In the genomic region with DNA sequence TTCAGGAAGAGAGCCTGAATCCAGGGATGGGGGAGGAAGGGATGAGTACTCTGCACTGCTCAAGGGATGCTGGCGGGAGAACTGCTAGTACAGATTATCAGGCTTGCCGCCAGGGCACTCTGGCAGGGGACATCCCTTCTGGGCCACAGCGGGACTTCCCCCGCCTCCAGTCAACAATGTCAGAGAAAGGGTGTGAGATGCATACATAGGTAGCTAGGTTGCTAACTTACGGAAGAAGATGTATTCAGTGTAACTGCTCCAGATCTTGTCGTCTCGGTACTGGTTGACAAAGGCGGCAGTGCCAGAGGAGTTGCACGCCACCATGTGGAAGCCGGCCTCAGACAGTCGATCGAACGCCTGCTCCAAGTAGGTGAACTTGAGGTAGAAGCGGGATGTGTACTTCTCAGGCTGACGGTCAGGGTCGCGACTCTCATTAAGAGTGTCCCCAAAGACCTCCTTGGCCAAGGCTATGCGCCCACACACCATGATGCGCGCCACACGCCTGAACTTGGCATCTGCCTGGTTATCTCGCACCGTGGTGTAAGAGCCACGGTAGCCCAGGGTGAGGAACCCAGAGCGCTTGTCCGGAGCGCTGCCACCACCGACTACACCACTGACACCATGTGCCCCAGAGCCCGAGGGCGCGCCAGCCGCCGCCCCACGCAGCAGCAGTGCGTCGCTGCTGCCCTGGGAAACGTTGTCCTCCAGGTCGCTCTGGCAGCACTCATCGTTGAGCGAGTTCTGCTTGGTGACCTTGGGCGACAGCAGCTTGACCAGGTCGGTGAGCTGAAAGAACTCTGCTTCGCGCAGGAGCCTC, we compare ENCODE assay signal across 9 mouse cellular contexts. TPM values are rescaled to one million over a fixed set of nuclear protein-coding genes. Genes with fewer than 3 reads are reported as not detected.
DNase-seq lines count a peak whose midpoint lies in the region; ATAC-seq and TF ChIP-seq lines count a peak whose summit lies in the region.
"Had no signal": no experiment of that assay in that cellular context is flagged by ENCODE, and none has a peak within 500 bp of the region (broad histone marks: within the 10 kb centered on the region; RNA-seq: fewer than 3 reads in every experiment).

No protein-coding gene starts in this region.

- H3K4me2 ChIP-seq in heart, embryonic 13.5 days = peak overlapping the region; percentile 93
- peak overlapping the region; percentile 89 for H3K4me2 ChIP-seq in kidney, embryonic 15.5 days
- H3K4me2 ChIP-seq in limb, embryonic 13.5 days (replicated peaks) = peak overlapping the region; percentile 88

- no peak for TF ChIP-seq POLR2A in thymus, adult 2 months (IDR thresholded peaks at IDR 0.05; ENCODE audit: control insufficient read depth, extremely low read depth, insufficient read depth, low read length, poor library complexity)

- H3K36me3 ChIP-seq in heart, embryonic 13.5 days = no peaks in the 10 kb centered on the region
- H3K36me3 ChIP-seq in kidney, embryonic 15.5 days = no peaks in the 10 kb centered on the region
- H3K36me3 ChIP-seq in limb, embryonic 13.5 days = no peaks in the 10 kb centered on the region
- H3K36me3 ChIP-seq in thymus, adult 2 months (ENCODE audit: control insufficient read depth, insufficient read depth, low read length) = no peaks in the 10 kb centered on the region

- no peak for ATAC-seq in heart, embryonic 13.5 days (ENCODE audit: extremely low read depth, insufficient number of reproducible peaks, low FRiP score, low TSS enrichment)
- peak; percentile 22 for ATAC-seq in kidney, embryonic 15.5 days (replicated peaks; ENCODE audit: low FRiP score)
- 0 out of 2 replicates have a peak, but pooled peaks have one; percentile 1 for ATAC-seq in limb, embryonic 13.5 days (ENCODE audit: low FRiP score, low read depth)

- H3K27me3 ChIP-seq in heart, embryonic 13.5 days (replicated peaks) = peaks cover 29% of the 10 kb centered on the region
- peaks cover 32% of the 10 kb centered on the region for H3K27me3 ChIP-seq in kidney, embryonic 15.5 days
- H3K27me3 ChIP-seq in limb, embryonic 13.5 days = peaks cover 32% of the 10 kb centered on the region
- H3K27me3 ChIP-seq in thymus, adult 2 months (ENCODE audit: control insufficient read depth, insufficient read depth, low read length) = no peaks in the 10 kb centered on the region; the same call in 1 of the 2 replicates

- intact Hi-C loops in heart, postnatal 25 days (cut with DNase I) = no loop called here

- H3K9ac ChIP-seq in heart, embryonic 13.5 days = peak overlapping the region; percentile 81
- no peak overlapping the region for H3K9ac ChIP-seq in kidney, embryonic 15.5 days
- peak overlapping the region; percentile 70 for H3K9ac ChIP-seq in limb, embryonic 13.5 days

- peak; percentile 90 for DNase-seq in heart, adult 11 months
- DNase-seq in heart, postnatal 25 days (ENCODE audit: low spot score) = no peak
- DNase-seq in embryo, embryonic 9.5 days (ENCODE audit: extremely low spot score) = peak; percentile 49
- peak; percentile 62 for DNase-seq in neural tube, embryonic 10.5 days (ENCODE audit: extremely low spot score, low spot score)
- no peak for DNase-seq in thymus, adult 2 months

- no peak for TF ChIP-seq CTCF in thymus, adult 2 months (IDR thresholded peaks at IDR 0.05; ENCODE audit: borderline replicate concordance, control insufficient read depth, extremely low read depth, insufficient read depth, low read length, poor library complexity)

- H3K4me1 ChIP-seq in heart, embryonic 13.5 days = peaks cover 17% of the 10 kb centered on the region
- H3K4me1 ChIP-seq in kidney, embryonic 15.5 days = peaks cover 18% of the 10 kb centered on the region
- H3K4me1 ChIP-seq in limb, embryonic 13.5 days = peaks cover 18% of the 10 kb centered on the region; the same call in 1 of the 2 replicates
- no peaks in the 10 kb centered on the region for H3K4me1 ChIP-seq in thymus, adult 2 months (replicated peaks; ENCODE audit: control insufficient read depth, insufficient read depth, low read length)

- H3K9me3 ChIP-seq in heart, embryonic 13.5 days = no peaks in the 10 kb centered on the region
- no peaks in the 10 kb centered on the region for H3K9me3 ChIP-seq in kidney, embryonic 15.5 days (replicated peaks)
- no peaks in the 10 kb centered on the region for H3K9me3 ChIP-seq in limb, embryonic 13.5 days

- 1% methylated on average over 44 of the region's 44 CpGs for WGBS in heart, embryonic 13.5 days
- 1% methylated on average over 44 of the region's 44 CpGs for WGBS in kidney, embryonic 15.5 days
- under 1% methylated on average over 44 of the region's 44 CpGs for WGBS in limb, embryonic 13.5 days
- 7% methylated on average over 44 of the region's 44 CpGs for WGBS in thymus, adult 2 months

- H3K27ac ChIP-seq in heart, embryonic 13.5 days (replicated peaks) = no peak overlapping the region
- no peak overlapping the region for H3K27ac ChIP-seq in kidney, embryonic 15.5 days
- H3K27ac ChIP-seq in limb, embryonic 13.5 days = no peak overlapping the region
- H3K27ac ChIP-seq in thymus, adult 2 months (ENCODE audit: control insufficient read depth, insufficient read depth, low read length) = no peak overlapping the region

- H3K4me3 ChIP-seq in heart, embryonic 13.5 days = peak overlapping the region; percentile 72
- peak overlapping the region; percentile 57 for H3K4me3 ChIP-seq in kidney, embryonic 15.5 days (replicated peaks)
- peak overlapping the region; percentile 66 for H3K4me3 ChIP-seq in limb, embryonic 13.5 days
- no peak overlapping the region for H3K4me3 ChIP-seq in thymus, adult 2 months (ENCODE audit: control insufficient read depth, insufficient read depth, low read length)

RNA-seq across cellular contexts. Expression of gene Kctd8, which starts 1.2 kb away (rescaled TPM):
- under 1 TPM; 0.28 to 0.60 TPM for total RNA-seq in heart, postnatal 25 days (2021)
- 1.3 and 1.5 TPM in 2 replicates for polyA plus RNA-seq in heart, embryonic 13.5 days (2015; fragmentation: Nextera tagmentation; extraction: Ambion mirVana)
- 0.51 and 0.55 TPM in 2 replicates for polyA plus RNA-seq in kidney, embryonic 15.5 days (2015; fragmentation: Nextera tagmentation; extraction: Ambion mirVana)
- 3.5 and 3.7 TPM in 2 replicates for polyA plus RNA-seq in limb, embryonic 13.5 days (2015; fragmentation: Nextera tagmentation; extraction: Ambion mirVana)
- polyA plus RNA-seq in thymus, adult 2 months (2012; rRNA removed) = 0.05 and 0.11 TPM in 2 replicates
- polyA plus RNA-seq: C2C12 had no signal

Comparison
In these comparisons a context has a peak if more than half of its experiments do, and no peak if none do; other contexts are left out.
1. DNase-seq: peak in heart, adult 11 months (single experiment), embryo, embryonic 9.5 days (single experiment) and neural tube, embryonic 10.5 days (single experiment); none in heart, postnatal 25 days (single experiment) and thymus, adult 2 months (single experiment).
2. Peak in every context shown above with its lines, with median percentiles within 50 percentile points of each other: H3K4me2 ChIP-seq.